Mouse (Mus musculus) limb, embryonic 11.5 days (tissue): ENCODE results near the gene Rere. TPM values are rescaled to one million over a fixed set of nuclear protein-coding genes. Genes with fewer than 3 reads are reported as not detected.

Source experiments
- ATAC-seq: fragments of 200-750 bp; cut with Nextera tagmentation; 2 replicates; pipeline ENCODE4 v1.8.0; 2017; ENCODE audit warnings: low read depth; ENCODE audit not compliant: insufficient number of reproducible peaks, low FRiP score, low TSS enrichment
- DNase-seq: peaks from one replicate; pipeline ENCODE4 v3.0.0-alpha.2; 2015; ENCODE audit warnings: low spot score
- H3K27ac ChIP-seq: fragments of 300-500 bp; sonication (generic); replicated peaks from 2 replicates; pipeline ENCODE4 v1.5.1; 2014; ENCODE audit warnings: low read depth, mild to moderate bottlenecking, low read length
- H3K27me3 ChIP-seq: fragments of 300-500 bp; sonication (generic); 2 replicates; pipeline ENCODE4 v1.6.1; 2014; ENCODE audit warnings: mild to moderate bottlenecking, low read length, mixed read lengths; ENCODE audit not compliant: control insufficient read depth, insufficient read depth
- H3K36me3 ChIP-seq: fragments of 300-500 bp; sonication (generic); 2 replicates; pipeline ENCODE4 v1.6.1; 2014; ENCODE audit warnings: mild to moderate bottlenecking, low read length, moderate library complexity, mixed read lengths; ENCODE audit not compliant: control insufficient read depth, insufficient read depth
- H3K4me1 ChIP-seq: fragments of 300-500 bp; sonication (generic); 2 replicates; pipeline ENCODE4 v1.6.1; 2014; ENCODE audit warnings: low read length, mixed read lengths; ENCODE audit not compliant: control insufficient read depth, insufficient read depth
- H3K4me2 ChIP-seq: fragments of 300-500 bp; sonication (generic); 2 replicates; pipeline ENCODE4 v1.6.1; 2014; ENCODE audit warnings: low read depth, mild to moderate bottlenecking, moderate library complexity; ENCODE audit not compliant: severe bottlenecking
- H3K4me3 ChIP-seq: fragments of 300-500 bp; sonication (generic); 2 replicates; pipeline ENCODE4 v1.5.1; 2014; ENCODE audit warnings: low read depth, low read length
- H3K9ac ChIP-seq: fragments of 300-500 bp; sonication (generic); 2 replicates; pipeline ENCODE4 v1.6.1; 2014; ENCODE audit warnings: mild to moderate bottlenecking, low read length
- H3K9me3 ChIP-seq: fragments of 300-500 bp; sonication (generic); 2 replicates; pipeline ENCODE4 v1.6.1; 2016; ENCODE audit warnings: low read length; ENCODE audit not compliant: control insufficient read depth
- WGBS: fragments of 180-500 bp; shearing (Covaris S2); extraction: QIAGEN DNeasy Blood & Tissue Kit; methylation state at CpG from one replicate; pipeline ENCODE4 v1.1.7; 2014; 5-methylcytosine and 5-hydroxymethylcytosine counted together
- polyA plus RNA-seq: library from polyadenylated mRNA; unstranded; fragments of >200 nt; fragmentation: Nextera tagmentation; extraction: Ambion mirVana; gene quantifications from 2 replicates; pipeline ENCODE4 v1.2.1, GENCODE M21; 2014

Gene Rere
- polyA plus RNA-seq, 1 experiment from 2014 or later = 37.9 TPM

DNA sequence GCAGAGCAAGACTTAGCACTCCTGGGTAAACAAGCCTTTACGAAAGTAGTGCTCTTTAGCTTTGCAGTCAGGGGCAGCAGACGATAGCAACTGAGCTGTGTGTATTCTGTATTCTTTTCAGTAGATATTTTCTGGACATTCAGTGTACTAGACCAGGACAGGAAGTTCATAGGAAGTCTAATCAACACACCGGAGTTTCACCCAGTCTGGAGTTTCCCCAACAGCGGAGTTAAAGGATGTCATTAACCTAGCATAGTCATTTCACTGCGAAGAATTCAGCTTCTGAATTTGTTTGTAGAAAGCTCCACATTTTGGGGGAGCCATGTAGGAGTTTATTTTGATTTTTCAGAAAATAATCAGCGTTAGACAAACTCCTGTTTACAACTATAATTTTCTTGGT, 125.4 kb downstream of the Rere start:
- Histone ChIP-seq H3K9ac (no peak overlapping the region), H3K4me3 (no peak overlapping the region), H3K9me3 (no peaks in the 10 kb centered on the region), H3K36me3 (peaks cover 6% of the 10 kb centered on the region; the same call in 1 of the 2 replicates), H3K27ac (no peak overlapping the region), H3K4me2 (no peak overlapping the region), H3K4me1 (peaks cover 12% of the 10 kb centered on the region; the same call in 1 of the 2 replicates), H3K27me3 (no peaks in the 10 kb centered on the region)
- WGBS = 89% methylated on average over 6 of the region's 6 CpGs
- DNase-seq = no peak
- no peak for ATAC-seq

DNA sequence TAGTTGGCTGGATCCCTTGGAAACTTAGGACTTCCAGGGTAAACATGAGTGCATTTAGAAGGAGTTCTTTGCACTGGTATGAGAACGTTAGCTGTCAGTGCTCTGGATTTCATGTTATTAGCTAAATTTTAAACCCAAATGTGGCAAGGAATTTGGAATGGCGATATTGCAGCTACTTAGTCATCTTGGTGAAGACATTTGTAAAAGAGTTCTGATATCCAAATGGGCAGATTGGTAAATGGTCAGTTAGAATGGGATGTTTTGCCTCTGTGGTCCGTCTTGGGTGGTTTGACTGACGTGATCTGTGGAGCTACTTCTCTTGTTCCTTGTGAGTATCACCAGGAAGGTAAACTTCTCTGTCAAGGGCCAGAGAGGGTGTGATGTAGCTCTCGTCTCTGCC, 132.8 kb downstream of the Rere start:
- Histone ChIP-seq H3K9ac (no peak overlapping the region), H3K4me2 (no peak overlapping the region), H3K4me3 (no peak overlapping the region), H3K27me3 (no peaks in the 10 kb centered on the region), H3K4me1 (no peaks in the 10 kb centered on the region), H3K27ac (no peak overlapping the region), H3K9me3 (no peaks in the 10 kb centered on the region), H3K36me3 (no peaks in the 10 kb centered on the region; the same call in 1 of the 2 replicates)
- no peak for DNase-seq
- 83% methylated on average over 5 of the region's 5 CpGs for WGBS
- ATAC-seq = no peak

DNA sequence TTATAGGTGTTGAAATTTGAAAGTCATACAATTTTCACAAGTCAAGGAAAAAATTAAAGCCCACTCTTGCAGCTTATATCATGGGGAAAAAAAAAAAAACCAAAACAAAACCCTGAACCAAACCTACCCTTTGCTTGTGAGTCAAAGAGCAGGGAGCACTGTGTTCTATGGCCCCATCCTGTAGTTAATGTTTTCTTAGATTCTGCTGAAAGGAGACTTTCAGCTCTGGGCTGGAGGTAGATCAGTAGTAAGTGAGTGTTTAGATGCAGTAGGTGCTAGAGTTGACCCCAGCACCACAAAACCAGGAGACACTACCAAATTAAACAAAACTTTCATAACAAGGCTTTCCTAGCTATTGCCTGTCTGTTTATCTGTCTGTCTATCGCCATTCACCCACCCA, 133.3 kb downstream of the Rere start:
- Histone ChIP-seq H3K9me3 (no peaks in the 10 kb centered on the region), H3K27ac (no peak overlapping the region), H3K4me1 (no peaks in the 10 kb centered on the region), H3K27me3 (no peaks in the 10 kb centered on the region), H3K4me2 (no peak overlapping the region), H3K9ac (no peak overlapping the region), H3K36me3 (no peaks in the 10 kb centered on the region; the same call in 1 of the 2 replicates), H3K4me3 (no peak overlapping the region)
- ATAC-seq = no peak
- WGBS = 94% methylated on average over 1 of the region's 1 CpGs
- no peak for DNase-seq

DNA sequence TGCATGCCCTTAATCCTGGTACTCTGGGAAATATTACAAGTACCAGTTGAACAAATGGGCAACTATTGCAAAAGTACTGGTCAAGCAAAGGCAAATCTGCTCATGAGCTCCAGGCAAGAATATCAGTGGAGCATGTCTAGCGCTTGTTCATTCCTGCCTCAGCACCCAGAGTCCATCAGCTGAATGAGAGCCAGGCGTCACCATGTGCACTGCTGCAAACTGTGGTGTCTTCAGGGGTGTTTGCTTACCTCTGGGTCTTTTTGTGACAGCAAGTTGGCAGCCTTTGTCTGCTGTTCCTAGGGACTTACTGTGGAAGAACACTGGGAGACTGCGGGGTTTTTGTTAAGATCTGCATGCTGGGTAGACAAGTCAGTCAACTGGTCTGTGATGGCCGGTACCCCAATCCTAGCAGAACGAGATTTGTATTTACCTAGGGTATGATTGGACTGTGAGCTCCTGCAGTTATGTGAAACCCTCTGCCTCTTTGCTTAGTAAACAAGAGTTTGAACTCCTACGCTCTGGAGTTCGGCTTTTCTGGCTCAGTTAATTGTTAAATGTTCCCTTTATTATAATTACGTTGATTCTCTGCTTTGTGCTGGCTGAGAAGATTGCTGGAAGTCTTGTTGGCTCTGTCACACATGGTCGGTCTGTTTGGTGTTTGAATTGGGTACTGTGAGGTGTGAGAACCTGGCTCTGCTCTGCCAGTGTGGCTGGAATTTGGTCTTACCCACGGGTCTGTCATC, 134.0 kb downstream of the Rere start:
- no peak for ATAC-seq
- H3K9ac ChIP-seq = no peak overlapping the region
- no peaks in the 10 kb centered on the region; the same call in 1 of the 2 replicates for H3K36me3 ChIP-seq

DNA sequence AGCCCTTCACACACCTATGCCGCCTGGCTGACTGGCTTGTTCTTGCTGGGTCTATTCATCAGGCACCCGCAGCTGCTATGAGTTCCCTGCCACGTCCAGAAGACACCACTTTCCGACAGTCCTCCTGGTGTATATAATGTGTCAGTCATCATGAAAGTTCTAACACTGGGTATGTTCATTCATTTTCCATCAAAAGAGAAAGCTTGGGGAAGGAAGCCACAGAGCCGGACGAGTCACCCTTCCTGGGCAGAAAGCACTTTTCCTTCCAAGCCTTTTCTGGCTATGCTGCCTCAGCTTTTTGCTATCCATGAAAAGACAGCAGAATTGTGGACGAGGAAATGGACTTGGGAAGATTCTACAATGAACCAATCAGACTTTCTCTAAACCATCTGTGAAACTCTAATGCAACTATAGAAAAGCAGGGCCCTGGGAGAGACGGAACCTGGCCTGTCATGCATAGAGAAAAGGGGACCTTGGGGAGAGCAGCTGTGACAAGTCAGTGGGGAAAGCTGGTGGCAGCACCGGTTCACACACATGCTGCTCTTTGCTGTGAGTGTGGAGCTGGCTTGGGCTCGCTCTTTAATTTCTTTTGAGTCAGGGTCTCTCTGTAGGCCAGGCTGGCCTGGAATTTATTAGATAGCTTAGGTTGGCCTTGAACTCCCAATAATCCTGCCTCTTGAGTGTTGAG, 139.3 kb downstream of the Rere start:
- no peak overlapping the region for H3K4me2 ChIP-seq
- WGBS = 93% methylated on average over 10 of the region's 10 CpGs
- no peak overlapping the region for H3K27ac ChIP-seq
- DNase-seq (no peak), ATAC-seq (no peak)
- no peaks in the 10 kb centered on the region for H3K36me3 ChIP-seq
- no peak overlapping the region for H3K4me3 ChIP-seq
- no peaks in the 10 kb centered on the region for H3K27me3 ChIP-seq
- no peaks in the 10 kb centered on the region for H3K9me3 ChIP-seq
- no peaks in the 10 kb centered on the region for H3K4me1 ChIP-seq
- H3K9ac ChIP-seq = no peak overlapping the region

More for the DNA sequence above, 134.0 kb downstream of the Rere start:
- Histone ChIP-seq H3K27ac (no peak overlapping the region), H3K9me3 (no peaks in the 10 kb centered on the region), H3K4me3 (no peak overlapping the region), H3K4me2 (no peak overlapping the region), H3K27me3 (no peaks in the 10 kb centered on the region), H3K4me1 (no peaks in the 10 kb centered on the region)
- 90% methylated on average over 10 of the region's 10 CpGs for WGBS
- no peak for DNase-seq

DNA sequence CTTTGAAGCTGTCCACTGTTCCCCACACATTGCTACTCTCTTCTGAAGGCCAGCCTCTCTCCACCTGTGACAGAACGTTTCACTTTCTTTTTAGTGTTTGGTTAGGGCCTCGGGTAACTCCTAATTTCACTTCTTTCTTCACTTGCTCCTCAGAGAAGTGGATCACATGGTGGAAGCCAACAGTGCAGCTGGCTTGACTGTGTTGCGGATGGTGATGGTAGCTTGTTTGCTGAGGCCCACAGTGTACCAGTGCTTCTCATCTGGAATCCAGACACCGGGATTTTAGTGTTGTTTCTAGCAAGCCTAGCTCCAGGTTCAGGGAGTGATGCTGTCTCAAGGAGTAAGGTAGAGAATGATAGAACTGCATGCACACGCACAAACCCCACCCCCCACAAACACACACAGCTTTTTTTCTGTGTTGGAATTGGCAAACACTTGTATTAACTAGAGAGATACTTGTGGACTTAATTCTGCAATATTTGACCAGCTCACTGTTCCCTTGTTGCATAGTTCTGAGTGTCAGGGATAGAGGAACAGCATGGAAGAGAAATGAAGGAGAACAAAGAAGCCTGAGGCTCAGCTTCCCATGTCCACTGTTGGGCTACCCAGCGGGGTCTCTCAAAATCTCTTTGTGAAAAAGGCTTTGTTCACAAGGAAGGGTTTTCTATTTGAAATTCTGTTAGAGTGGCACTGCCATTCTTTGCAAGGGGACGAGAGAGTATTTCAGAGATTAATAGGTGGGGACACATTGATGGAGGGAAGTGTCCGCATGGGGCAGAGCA, 144.8 kb downstream of the Rere start:
- WGBS = 76% methylated on average over 8 of the region's 8 CpGs
- Histone ChIP-seq H3K27ac (no peak overlapping the region), H3K36me3 (no peaks in the 10 kb centered on the region), H3K4me1 (no peaks in the 10 kb centered on the region), H3K4me3 (no peak overlapping the region), H3K9me3 (no peaks in the 10 kb centered on the region), H3K4me2 (no peak overlapping the region), H3K27me3 (no peaks in the 10 kb centered on the region), H3K9ac (no peak overlapping the region)
- no peak for DNase-seq
- ATAC-seq = no peak

DNA sequence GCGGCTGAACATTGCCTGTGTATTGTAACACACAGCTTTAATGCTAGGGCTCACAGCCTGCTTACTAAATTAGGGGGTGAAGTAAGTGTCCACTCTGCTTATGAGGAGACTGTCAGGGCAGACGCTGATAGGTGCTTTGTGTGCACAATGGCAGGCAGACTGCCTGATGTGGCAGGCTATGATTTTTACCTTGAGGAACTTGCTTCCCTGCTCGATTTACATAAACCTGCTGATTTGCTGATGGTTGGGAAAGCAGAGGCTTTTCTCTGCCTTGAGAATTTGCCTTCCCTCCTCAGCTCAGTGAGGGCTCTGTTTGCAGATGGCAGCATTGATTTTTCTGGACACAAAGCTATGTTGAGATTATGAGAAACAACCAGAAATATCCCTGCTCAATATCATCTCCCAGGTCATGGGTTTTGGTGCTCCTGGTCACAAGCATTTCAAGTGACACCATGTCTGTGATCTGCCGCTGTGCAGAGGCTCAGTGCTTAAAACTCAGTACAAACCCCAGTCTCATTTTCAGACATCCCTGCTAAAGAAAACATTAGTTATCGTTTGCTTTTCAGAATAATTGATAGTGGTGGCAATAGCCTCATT, 145.5 kb downstream of the Rere start:
- ATAC-seq = no peak
- no peak overlapping the region for H3K27ac ChIP-seq

DNA sequence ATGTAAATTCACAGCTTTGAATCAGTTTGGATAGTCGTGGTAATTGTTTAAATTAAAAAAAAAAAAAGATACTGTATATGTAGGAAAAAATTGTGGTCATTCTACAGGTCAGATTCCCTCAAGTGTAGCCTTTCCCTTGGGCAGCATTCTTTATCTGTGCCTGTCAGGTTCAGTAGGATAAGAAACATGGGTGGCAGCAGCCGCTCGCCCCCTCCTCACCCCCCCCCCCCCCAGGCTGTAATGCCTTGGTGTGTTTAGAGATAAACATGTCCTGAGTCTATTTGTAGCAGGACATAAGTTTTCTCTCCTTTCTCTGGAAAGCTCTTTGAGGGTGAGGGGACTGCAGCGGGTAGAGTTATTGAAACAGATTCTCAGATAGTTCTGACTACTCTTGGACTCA, 147.3 kb downstream of the Rere start:
- DNase-seq (no peak), ATAC-seq (no peak)

More for the DNA sequence above, 145.5 kb downstream of the Rere start:
- Histone ChIP-seq H3K9me3 (no peaks in the 10 kb centered on the region), H3K9ac (no peak overlapping the region), H3K4me3 (no peak overlapping the region), H3K4me1 (no peaks in the 10 kb centered on the region), H3K36me3 (no peaks in the 10 kb centered on the region), H3K27me3 (no peaks in the 10 kb centered on the region), H3K4me2 (no peak overlapping the region)
- 72% methylated on average over 5 of the region's 5 CpGs for WGBS
- DNase-seq = no peak

More for the DNA sequence above, 147.3 kb downstream of the Rere start:
- no peaks in the 10 kb centered on the region for H3K9me3 ChIP-seq
- H3K36me3 ChIP-seq = no peaks in the 10 kb centered on the region
- WGBS = 84% methylated on average over 4 of the region's 4 CpGs
- H3K4me3 ChIP-seq = no peak overlapping the region
- H3K27ac ChIP-seq = no peak overlapping the region
- no peak overlapping the region for H3K9ac ChIP-seq
- H3K4me2 ChIP-seq = no peak overlapping the region
- no peaks in the 10 kb centered on the region for H3K27me3 ChIP-seq
- H3K4me1 ChIP-seq = no peaks in the 10 kb centered on the region
